ENCODE assay signal across 8 mouse cellular contexts in genomic region chr9:114731011-114731755, GRCm38 (mm10). TPM values are rescaled to one million over a fixed set of nuclear protein-coding genes. Genes with fewer than 3 reads are reported as not detected.
DNase-seq lines count a peak whose midpoint lies in the region; ATAC-seq lines count a peak whose summit lies in the region.

Gene Cmtm6, plus strand, starts transcription at chr9:114731116.

- ATAC-seq in hindbrain, embryonic 12.5 days (ENCODE audit: low FRiP score) = peak; percentile 91

- H3K9ac ChIP-seq in hindbrain, embryonic 12.5 days = peak within 1 kb of the TSS; percentile 89

- no peaks in the 10 kb centered on the region for H3K9me3 ChIP-seq in hindbrain, embryonic 12.5 days (replicated peaks)

- H3K4me3 ChIP-seq in hindbrain, embryonic 12.5 days = peak within 1 kb of the TSS; percentile 89

- H3K36me3 ChIP-seq in hindbrain, embryonic 12.5 days = no peaks in the 10 kb centered on the region

- peak within 1 kb of the TSS; percentile 85 for H3K27ac ChIP-seq in hindbrain, embryonic 12.5 days

- DNase-seq in NIH3T3 (ENCODE audit: low read depth) = peak; percentile 97
- peak; percentile 98 for DNase-seq in cerebellum, postnatal 10 days
- DNase-seq in frontal cortex, postnatal 10 days (ENCODE audit: low spot score in 2 of 2) = peak; percentile 92 to 96
- DNase-seq in layer of hippocampus, postnatal 14 days (ENCODE audit: low spot score in 2 of 2) = peak; percentile 95 to 96
- DNase-seq in lung, postnatal 14 days = peak; percentile 99
- DNase-seq in retina, adult 2 months (ENCODE audit: low read depth, low spot score) = peak; percentile 81
- DNase-seq in thymus, postnatal 36 days = peak; percentile 97 to 99

- no peaks in the 10 kb centered on the region for H3K27me3 ChIP-seq in hindbrain, embryonic 12.5 days

- H3K4me2 ChIP-seq in hindbrain, embryonic 12.5 days (replicated peaks) = peak within 1 kb of the TSS; percentile 59

- WGBS in hindbrain, embryonic 12.5 days = under 1% methylated on average over 53 of the region's 53 CpGs

- peaks cover 21% of the 10 kb centered on the region for H3K4me1 ChIP-seq in hindbrain, embryonic 12.5 days

RNA-seq across cellular contexts. Expression of gene Cmtm6, which starts in this region (rescaled TPM):
- 25.8 and 26.0 TPM in 2 replicates for polyA plus RNA-seq in hindbrain, embryonic 12.5 days (2016; fragmentation: Nextera tagmentation; extraction: Ambion mirVana)
- total RNA-seq in layer of hippocampus, postnatal 14 days (2021) = 10 to 100 TPM; 25.9 to 28.1 TPM

Comparison
In these comparisons a context has a peak if more than half of its experiments do, and no peak if none do; other contexts are left out.
1. Peak in every context shown above with its lines: DNase-seq, ATAC-seq, H3K4me3 ChIP-seq and H3K27ac ChIP-seq.